Mouse (Mus musculus): ENCODE measurements around the gene Asic3. TPM values are rescaled to one million over a fixed set of nuclear protein-coding genes. Genes with fewer than 3 reads are reported as not detected.
A peak's percentile ranks its signal among the peaks of the same experiment; 100 is the strongest.

Gene Asic3
- under 1 TPM in 1 of 2 experiments, not detected in 1; 0.30 TPM for total RNA-seq (2021)

- no peak for DNase-seq (ENCODE audit: extremely low spot score in 1 of 2, low spot score in 1 of 2)
These were observed at the start of gene Asic3 for GRCm38 (mm10) chr5:24413042-24413693. Gene Asic3 (plus strand): TSS chr5:24413392.

GRCm38 (mm10) chr5:24363467-24363866, 49.7 kb upstream of the Asic3 start:
- DNase-seq (ENCODE audit: extremely low spot score in 1 of 2, low spot score in 1 of 2) = no peak

DNA sequence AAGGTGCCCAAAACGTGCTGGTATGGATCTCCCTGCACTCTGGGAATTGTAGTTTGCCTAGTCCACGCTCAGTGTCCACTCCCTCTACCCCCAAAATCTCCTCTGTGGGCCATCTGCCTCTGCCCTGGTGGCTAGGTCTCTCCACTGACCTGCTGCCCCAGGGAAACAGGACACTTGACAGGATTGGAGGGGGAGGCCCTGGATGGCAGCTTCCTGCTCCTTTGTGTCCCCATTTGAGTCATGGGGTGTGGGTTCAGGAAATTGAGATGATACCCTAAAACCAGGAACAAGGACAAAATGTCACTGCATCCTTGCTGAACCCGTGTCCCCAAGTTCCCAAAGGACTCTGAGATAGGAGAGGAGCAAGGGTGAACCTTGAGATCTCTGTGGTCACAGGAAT, 49.1 kb upstream of the Asic3 start:
- no peak for DNase-seq (ENCODE audit: extremely low spot score in 1 of 2, low spot score in 1 of 2)

- DNase-seq (ENCODE audit: extremely low spot score in 1 of 2, low spot score in 1 of 2) = no peak
These were observed 48.7 kb upstream of the Asic3 start, which contains the start of gene Nos3 for GRCm38 (mm10) chr5:24364508-24364907. Gene Nos3 (plus strand): TSS chr5:24364810.

- no peak for DNase-seq (ENCODE audit: extremely low spot score in 1 of 2, low spot score in 1 of 2)
These were observed 48.2 kb upstream of the Asic3 start for GRCm38 (mm10) chr5:24364963-24365362.

GRCm38 (mm10) chr5:24365528-24365927, 47.7 kb upstream of the Asic3 start:
- DNase-seq (ENCODE audit: extremely low spot score in 1 of 2, low spot score in 1 of 2) = no peak

DNA sequence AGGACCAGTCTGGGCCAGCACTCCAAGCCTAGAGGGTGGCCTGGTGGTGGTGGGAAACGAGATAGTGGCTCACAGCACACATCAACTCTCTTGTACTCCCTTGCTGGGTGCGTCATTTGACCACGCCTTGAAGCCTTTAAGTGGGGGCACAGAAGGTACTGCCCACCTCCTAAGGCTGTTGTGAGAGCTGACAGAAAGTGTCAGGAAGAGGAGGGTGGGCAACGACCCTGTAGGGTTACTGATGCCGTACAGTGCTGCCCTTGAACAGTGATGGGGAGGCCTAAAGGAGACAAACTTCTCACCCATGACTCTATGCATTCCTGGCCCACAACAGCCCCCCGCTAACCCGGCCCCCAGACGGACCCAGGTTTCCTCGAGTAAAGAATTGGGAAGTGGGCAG, 46.8 kb upstream of the Asic3 start:
- DNase-seq (ENCODE audit: extremely low spot score in 1 of 2, low spot score in 1 of 2) = no peak

DNA sequence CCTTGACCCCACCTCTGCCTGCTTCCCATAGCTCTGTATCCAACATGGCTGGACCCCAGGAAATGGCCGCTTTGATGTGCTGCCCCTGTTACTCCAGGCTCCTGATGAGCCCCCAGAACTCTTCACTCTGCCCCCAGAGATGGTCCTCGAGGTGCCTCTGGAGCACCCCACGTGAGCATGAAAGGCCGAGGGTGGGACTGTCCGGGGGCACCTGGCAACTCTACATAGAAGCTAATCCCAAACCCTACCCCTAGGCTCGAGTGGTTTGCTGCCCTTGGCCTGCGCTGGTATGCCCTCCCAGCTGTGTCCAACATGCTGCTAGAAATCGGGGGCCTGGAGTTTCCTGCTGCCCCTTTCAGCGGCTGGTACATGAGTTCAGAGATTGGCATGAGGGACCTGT, 43.4 kb upstream of the Asic3 start:
- DNase-seq (ENCODE audit: extremely low spot score in 1 of 2, low spot score in 1 of 2) = no peak

DNA sequence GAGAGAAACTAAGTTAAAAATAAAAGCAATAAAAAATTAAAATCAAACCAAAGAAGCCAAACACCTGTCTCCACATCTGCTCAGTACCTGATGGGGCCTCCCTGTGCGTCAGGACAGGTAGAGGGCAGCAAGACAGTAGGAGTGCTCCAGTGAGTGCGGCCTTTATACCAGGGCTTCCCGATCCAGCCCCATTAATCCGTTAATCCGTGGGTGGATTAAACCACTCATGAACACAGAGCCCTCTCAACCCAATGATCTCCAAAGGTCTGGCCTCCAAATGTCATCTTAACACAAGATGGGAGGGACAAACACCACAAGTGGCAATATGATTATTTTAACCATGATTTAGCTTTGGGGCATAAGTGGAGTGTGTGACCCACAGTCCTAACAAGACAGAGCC, 39.4 kb upstream of the Asic3 start:
- no peak for DNase-seq (ENCODE audit: extremely low spot score in 1 of 2, low spot score in 1 of 2)

GRCm38 (mm10) chr5:24374216-24374615, 39.0 kb upstream of the Asic3 start:
- DNase-seq (ENCODE audit: extremely low spot score in 1 of 2, low spot score in 1 of 2) = no peak

GRCm38 (mm10) chr5:24374666-24375328, 38.4 kb upstream of the Asic3 start:
- no peak for DNase-seq (ENCODE audit: extremely low spot score in 1 of 2, low spot score in 1 of 2)

DNA sequence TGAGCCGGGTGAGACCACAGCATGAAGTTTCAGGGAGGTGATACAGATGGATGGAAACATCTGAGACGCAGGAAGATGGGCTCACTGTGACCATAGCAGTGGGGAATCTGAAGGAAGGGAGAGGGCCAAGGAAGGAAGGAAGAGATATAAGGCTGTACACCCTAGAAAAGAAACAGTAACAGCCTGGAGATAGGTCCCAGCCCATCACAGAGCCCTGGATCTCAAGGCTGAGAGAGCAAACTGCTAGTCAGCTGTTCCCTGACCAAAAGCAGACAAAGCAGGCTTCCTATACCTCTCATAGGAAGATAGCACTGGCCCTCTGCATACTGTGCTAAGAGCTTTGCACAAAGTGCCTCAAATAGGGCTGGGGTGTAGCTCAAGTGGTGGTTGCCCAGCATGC, 34.5 kb upstream of the Asic3 start:
- no peak for DNase-seq (ENCODE audit: extremely low spot score in 1 of 2, low spot score in 1 of 2)

DNA sequence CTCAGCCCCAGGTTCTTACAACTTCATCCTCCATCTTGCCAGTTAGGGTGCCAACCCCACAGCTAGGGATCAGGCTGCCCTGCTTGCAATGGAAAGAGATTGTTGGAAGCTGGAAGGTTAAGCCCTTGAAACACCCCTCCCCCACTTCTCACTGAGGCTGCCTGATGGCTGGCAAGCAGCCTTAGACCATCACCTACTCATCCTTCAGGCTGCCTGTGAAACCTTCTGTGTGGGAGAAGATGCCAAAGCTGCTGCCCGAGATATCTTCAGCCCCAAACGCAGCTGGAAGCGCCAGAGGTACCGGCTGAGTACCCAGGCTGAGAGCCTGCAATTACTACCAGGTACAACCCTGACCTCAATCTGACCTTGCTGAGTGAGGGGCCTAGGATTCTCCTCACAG, 33.7 kb upstream of the Asic3 start:
- DNase-seq (ENCODE audit: extremely low spot score in 1 of 2, low spot score in 1 of 2) = no peak

DNA sequence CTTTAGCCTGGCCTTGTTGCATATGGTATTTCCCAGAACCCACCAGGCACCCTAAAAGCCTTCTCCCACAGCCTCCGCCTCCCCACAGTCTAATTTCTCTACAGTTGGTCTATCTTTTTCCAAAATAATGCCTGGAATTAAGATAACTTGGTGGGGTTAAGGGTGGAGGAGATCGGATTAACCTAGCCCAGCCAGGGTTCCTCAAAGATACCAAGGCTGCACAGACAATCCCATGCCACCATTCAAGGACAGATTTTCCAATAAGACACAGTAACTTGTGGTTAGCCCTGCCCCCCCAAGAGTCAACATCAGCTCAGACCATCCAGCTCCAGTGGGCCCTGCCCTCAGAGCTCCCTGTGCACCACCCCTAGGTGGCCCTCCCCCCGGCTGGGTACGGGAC, 32.7 kb upstream of the Asic3 start:
- DNase-seq (ENCODE audit: extremely low spot score in 1 of 2, low spot score in 1 of 2) = no peak

DNA sequence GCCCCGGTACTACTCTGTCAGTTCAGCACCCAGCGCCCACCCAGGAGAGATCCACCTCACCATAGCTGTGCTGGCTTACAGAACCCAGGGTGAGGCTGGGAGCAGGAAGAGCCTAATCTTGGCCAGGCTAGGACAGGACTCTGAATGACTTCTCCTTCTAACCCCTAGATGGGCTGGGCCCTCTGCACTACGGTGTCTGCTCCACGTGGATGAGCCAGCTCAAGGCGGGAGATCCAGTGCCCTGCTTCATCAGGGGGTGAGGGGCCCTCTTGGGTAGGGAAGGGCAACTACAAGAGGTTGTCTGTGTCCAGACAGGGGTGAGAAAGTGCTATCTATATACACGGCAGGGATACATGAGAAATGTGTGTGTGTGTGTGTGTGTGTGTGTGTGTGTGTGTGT, 31.7 kb upstream of the Asic3 start:
- DNase-seq (ENCODE audit: extremely low spot score in 1 of 2, low spot score in 1 of 2) = no peak

GRCm38 (mm10) chr5:24381988-24382387, 31.2 kb upstream of the Asic3 start:
- DNase-seq (ENCODE audit: extremely low spot score in 1 of 2, low spot score in 1 of 2) = no peak

- DNase-seq (ENCODE audit: extremely low spot score in 1 of 2, low spot score in 1 of 2) = peak; percentile 86 to 89
These were observed 29.9 kb upstream of the Asic3 start for GRCm38 (mm10) chr5:24383026-24383859.

DNA sequence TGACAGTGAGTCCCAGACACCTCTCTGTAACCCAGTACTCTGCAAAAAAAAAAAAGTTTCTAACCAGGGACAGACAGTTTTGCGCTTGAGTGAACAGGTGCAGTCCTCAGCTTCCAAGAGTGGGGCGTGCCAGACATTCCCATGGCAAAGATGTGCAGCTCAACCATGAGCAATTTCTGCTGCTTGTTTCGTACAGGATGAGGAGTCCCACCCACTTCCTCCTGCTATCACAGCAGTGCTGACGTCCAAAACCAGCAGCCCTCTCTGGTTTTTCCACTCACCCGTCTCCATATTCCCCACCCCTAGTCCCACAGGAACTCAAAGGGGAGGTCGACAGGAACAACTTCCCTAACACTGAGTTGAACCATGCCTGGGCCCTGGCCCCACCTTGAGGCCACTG, 28.8 kb upstream of the Asic3 start:
- no peak for DNase-seq (ENCODE audit: extremely low spot score in 1 of 2, low spot score in 1 of 2)

DNA sequence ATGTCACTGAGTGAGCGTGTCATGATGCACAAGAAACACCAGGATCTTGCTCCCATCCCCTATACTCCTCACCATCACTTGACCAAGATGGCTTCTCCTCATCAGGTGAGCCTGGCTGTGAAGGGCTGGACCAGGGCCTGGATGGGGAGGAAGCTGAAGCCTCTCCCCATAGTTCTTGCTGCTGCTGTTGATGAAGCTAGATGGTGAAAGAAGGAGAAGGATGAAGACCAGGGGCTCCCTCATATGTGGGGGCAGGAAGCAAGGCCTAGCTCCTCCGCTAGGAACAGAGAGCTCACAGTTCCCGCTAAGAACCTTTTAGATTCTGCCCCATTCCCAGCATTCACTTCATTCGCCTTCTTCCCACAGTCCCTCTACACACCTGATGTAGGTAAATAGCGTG, 27.8 kb upstream of the Asic3 start:
- no peak for DNase-seq (ENCODE audit: extremely low spot score in 1 of 2, low spot score in 1 of 2)

DNA sequence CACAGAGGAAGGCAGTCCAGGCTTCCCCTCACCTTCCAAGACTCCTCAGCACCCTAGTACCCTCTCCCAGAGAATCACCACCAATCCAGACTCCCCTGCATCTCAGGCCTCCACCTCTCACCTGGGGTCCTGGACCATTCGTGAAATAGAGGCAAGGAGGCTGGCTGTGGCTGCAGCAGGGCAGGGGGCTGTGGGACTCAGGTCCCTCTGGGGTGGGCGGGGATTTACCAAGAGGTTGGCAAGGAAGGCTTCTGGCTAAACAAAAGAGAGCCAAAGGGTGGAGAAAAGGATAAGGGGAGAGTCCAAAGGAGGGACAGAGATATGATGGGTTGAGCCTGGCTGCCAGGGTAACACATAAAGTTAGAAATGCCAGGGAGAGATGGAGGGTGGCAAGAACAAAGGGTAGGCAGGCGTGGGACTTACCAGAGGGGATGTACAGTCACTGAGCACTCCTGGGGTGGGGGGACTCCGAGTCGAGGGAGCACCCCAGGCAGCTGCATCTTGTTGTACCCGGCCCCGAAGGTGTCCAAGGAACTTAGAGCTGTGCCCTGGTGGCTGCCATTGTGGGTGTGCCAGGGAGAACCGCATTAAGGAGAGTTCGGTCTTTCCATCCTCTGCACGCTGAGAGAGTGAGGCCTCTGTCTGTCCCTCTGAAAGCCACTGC, 27.2 kb upstream of the Asic3 start:
- DNase-seq (ENCODE audit: extremely low spot score in 1 of 2, low spot score in 1 of 2) = no peak

Measured in layer of hippocampus, postnatal 25 days (tissue).